Mouse (Mus musculus): ENCODE results near the gene Spata31d1d. TPM values are rescaled to one million over a fixed set of nuclear protein-coding genes. Genes with fewer than 3 reads are reported as not detected.
A peak's percentile ranks its signal among the peaks of the same experiment; 100 is the strongest.
"Not testable (repeated sequence)": the region's sequence is repeated elsewhere in the genome, so short reads cannot be mapped to it uniquely, and the experiment has no call there.

The Spata31d1d gene
- polyA plus RNA-seq, 1 experiment from 2014 or later, result not detected

- H3K4me1 ChIP-seq (ENCODE audit: insufficient read depth), result no peaks in the 10 kb centered on the region
- TF ChIP-seq CTCF (IDR thresholded peaks at IDR 0.05; ENCODE audit: low read depth), result no peak
- no peaks in the 10 kb centered on the region for H3K27me3 ChIP-seq (ENCODE audit: insufficient read depth, low read length)
- no peak overlapping the region for H3K4me3 ChIP-seq (ENCODE audit: low read depth, low read length)
- no peaks in the 10 kb centered on the region for H3K36me3 ChIP-seq (ENCODE audit: insufficient read depth)
- WGBS, result 62% methylated on average over 6 of the region's 6 CpGs
- H3K27ac ChIP-seq (ENCODE audit: low read depth), result no peak overlapping the region
- no peak overlapping the region for H3K4me2 ChIP-seq
- no peaks in the 10 kb centered on the region for H3K9me3 ChIP-seq (ENCODE audit: low read depth, low read length)
- DNase-seq (peak; percentile 61), ATAC-seq (ENCODE audit: insufficient read depth) (no peak)
- H3K9ac ChIP-seq, result no peak overlapping the region
These were observed 14.6 kb upstream of the Spata31d1d start for GRCm38 (mm10) chr13:59746164-59746563.

GRCm38 (mm10) chr13:59745462-59745861, 13.9 kb upstream of the Spata31d1d start:
- Histone ChIP-seq H3K36me3 (ENCODE audit: insufficient read depth) (no peaks in the 10 kb centered on the region), H3K9ac (no peak overlapping the region), H3K27me3 (ENCODE audit: insufficient read depth, low read length) (no peaks in the 10 kb centered on the region), H3K27ac (ENCODE audit: low read depth) (no peak overlapping the region), H3K4me3 (ENCODE audit: low read depth, low read length) (no peak overlapping the region), H3K4me1 (ENCODE audit: insufficient read depth) (no peaks in the 10 kb centered on the region), H3K4me2 (no peak overlapping the region), H3K9me3 (ENCODE audit: low read depth, low read length) (no peaks in the 10 kb centered on the region)
- DNase-seq (no peak), ATAC-seq (ENCODE audit: insufficient read depth) (no peak)
- TF ChIP-seq CTCF (IDR thresholded peaks at IDR 0.05; ENCODE audit: low read depth), result no peak
- 79% methylated on average over 6 of the region's 6 CpGs for WGBS

GRCm38 (mm10) chr13:59741697-59742096, 10.1 kb upstream of the Spata31d1d start:
- Histone ChIP-seq H3K27ac (ENCODE audit: low read depth) (no peak overlapping the region), H3K27me3 (ENCODE audit: insufficient read depth, low read length) (no peaks in the 10 kb centered on the region), H3K9me3 (ENCODE audit: low read depth, low read length) (no peaks in the 10 kb centered on the region), H3K36me3 (ENCODE audit: insufficient read depth) (no peaks in the 10 kb centered on the region), H3K4me1 (ENCODE audit: insufficient read depth) (no peaks in the 10 kb centered on the region), H3K4me3 (ENCODE audit: low read depth, low read length) (no peak overlapping the region), H3K9ac (no peak overlapping the region), H3K4me2 (no peak overlapping the region)
- DNase-seq (peak; percentile 51), ATAC-seq (ENCODE audit: insufficient read depth) (no peak)
- 70% methylated on average over 10 of the region's 10 CpGs for WGBS
- peak; percentile 58 for TF ChIP-seq CTCF (IDR thresholded peaks at IDR 0.05; ENCODE audit: low read depth)

- H3K27ac ChIP-seq (ENCODE audit: low read depth), result no peak overlapping the region
- ATAC-seq (ENCODE audit: insufficient read depth), result no peak
- peak; percentile 17 for DNase-seq
- no peak overlapping the region for H3K9ac ChIP-seq
- H3K27me3 ChIP-seq (ENCODE audit: insufficient read depth, low read length), result no peaks in the 10 kb centered on the region
- no peak for TF ChIP-seq CTCF (IDR thresholded peaks at IDR 0.05; ENCODE audit: low read depth)
- H3K36me3 ChIP-seq (ENCODE audit: insufficient read depth), result no peaks in the 10 kb centered on the region
- H3K4me3 ChIP-seq (ENCODE audit: low read depth, low read length), result no peak overlapping the region
- 70% methylated on average over 11 of the region's 11 CpGs for WGBS
- no peaks in the 10 kb centered on the region for H3K9me3 ChIP-seq (ENCODE audit: low read depth, low read length)
- no peaks in the 10 kb centered on the region for H3K4me1 ChIP-seq (ENCODE audit: insufficient read depth)
- H3K4me2 ChIP-seq, result no peak overlapping the region
These were observed 9.5 kb upstream of the Spata31d1d start for GRCm38 (mm10) chr13:59741096-59741495.

- no peaks in the 10 kb centered on the region for H3K9me3 ChIP-seq (ENCODE audit: low read depth, low read length)
- WGBS, result 87% methylated on average over 4 of the region's 4 CpGs
- no peak for DNase-seq
These were observed 7.8 kb upstream of the Spata31d1d start for GRCm38 (mm10) chr13:59739397-59739796.

GRCm38 (mm10) chr13:59738455-59738854, 6.9 kb upstream of the Spata31d1d start:
- 77% methylated on average over 2 of the region's 2 CpGs for WGBS
- Histone ChIP-seq H3K4me1 (ENCODE audit: insufficient read depth) (no peaks in the 10 kb centered on the region), H3K27me3 (ENCODE audit: insufficient read depth, low read length) (no peaks in the 10 kb centered on the region), H3K9me3 (ENCODE audit: low read depth, low read length) (no peaks in the 10 kb centered on the region), H3K4me2 (no peak overlapping the region), H3K4me3 (ENCODE audit: low read depth, low read length) (no peak overlapping the region), H3K27ac (ENCODE audit: low read depth) (no peak overlapping the region), H3K9ac (no peak overlapping the region), H3K36me3 (ENCODE audit: insufficient read depth) (no peaks in the 10 kb centered on the region)
- DNase-seq, result no peak
- no peak for ATAC-seq (ENCODE audit: insufficient read depth)
- no peak for TF ChIP-seq CTCF (IDR thresholded peaks at IDR 0.05; ENCODE audit: low read depth)

More at GRCm38 (mm10) chr13:59739397-59739796, 7.8 kb upstream of the Spata31d1d start:
- H3K36me3 ChIP-seq (ENCODE audit: insufficient read depth), result no peaks in the 10 kb centered on the region
- no peak overlapping the region for H3K4me2 ChIP-seq
- H3K4me1 ChIP-seq (ENCODE audit: insufficient read depth), result no peaks in the 10 kb centered on the region
- H3K27ac ChIP-seq (ENCODE audit: low read depth), result no peak overlapping the region; the same call in 1 of the 2 replicates
- H3K9ac ChIP-seq, result no peak overlapping the region
- H3K4me3 ChIP-seq (ENCODE audit: low read depth, low read length), result no peak overlapping the region
- no peak for TF ChIP-seq CTCF (IDR thresholded peaks at IDR 0.05; ENCODE audit: low read depth)
- H3K27me3 ChIP-seq (ENCODE audit: insufficient read depth, low read length), result no peaks in the 10 kb centered on the region
- no peak for ATAC-seq (ENCODE audit: insufficient read depth)

GRCm38 (mm10) chr13:59735190-59735589, 3.6 kb upstream of the Spata31d1d start:
- DNase-seq, result peak; percentile 68
- H3K27ac ChIP-seq (ENCODE audit: low read depth), result no peak overlapping the region
- 34% methylated on average over 3 of the region's 3 CpGs for WGBS
- H3K4me1 ChIP-seq (ENCODE audit: insufficient read depth), result no peaks in the 10 kb centered on the region
- no peak overlapping the region for H3K4me2 ChIP-seq
- no peak overlapping the region for H3K4me3 ChIP-seq (ENCODE audit: low read depth, low read length)
- no peaks in the 10 kb centered on the region for H3K9me3 ChIP-seq (ENCODE audit: low read depth, low read length)
- H3K9ac ChIP-seq, result no peak overlapping the region
- H3K27me3 ChIP-seq (ENCODE audit: insufficient read depth, low read length), result no peaks in the 10 kb centered on the region
- TF ChIP-seq CTCF (IDR thresholded peaks at IDR 0.05; ENCODE audit: low read depth), result peak; percentile 41
- peak; percentile 78 for ATAC-seq (ENCODE audit: insufficient read depth)
- H3K36me3 ChIP-seq (ENCODE audit: insufficient read depth), result no peaks in the 10 kb centered on the region

GRCm38 (mm10) chr13:59734347-59734746, 2.8 kb upstream of the Spata31d1d start:
- DNase-seq; H3K27me3 ChIP-seq (ENCODE audit: insufficient read depth, low read length); H3K4me2 ChIP-seq; H3K4me3 ChIP-seq (ENCODE audit: low read depth, low read length); ATAC-seq (ENCODE audit: insufficient read depth); H3K4me1 ChIP-seq (ENCODE audit: insufficient read depth); H3K36me3 ChIP-seq (ENCODE audit: insufficient read depth); H3K27ac ChIP-seq (ENCODE audit: low read depth); H3K9me3 ChIP-seq (ENCODE audit: low read depth, low read length); H3K9ac ChIP-seq: not testable (repeated sequence)
- 27% methylated on average over 6 of the region's 6 CpGs for WGBS
